In genomic region chr11:106780590-106781220, GRCm38 (mm10) we compare ENCODE assay signal across 15 mouse cellular contexts. TPM values are rescaled to one million over a fixed set of nuclear protein-coding genes. Genes with fewer than 3 reads are reported as not detected.
DNase-seq lines count a peak whose midpoint lies in the region; ATAC-seq and TF ChIP-seq lines count a peak whose summit lies in the region.
"Had no signal": no experiment of that assay in that cellular context is flagged by ENCODE, and none has a peak within 500 bp of the region (broad histone marks: within the 10 kb centered on the region; RNA-seq: fewer than 3 reads in every experiment).

No protein-coding gene starts in this region.

- TF ChIP-seq CTCF in heart, adult 2 months (IDR thresholded peaks at IDR 0.05), result no peak
- TF ChIP-seq CTCF in liver, adult 2 months (IDR thresholded peaks at IDR 0.05; ENCODE audit: low read depth, low read length), result no peak
- TF ChIP-seq CTCF in liver, postnatal 0 days (IDR thresholded peaks at IDR 0.05; ENCODE audit: low read depth), result no peak
- no peak for TF ChIP-seq CTCF in stomach, postnatal 0 days (IDR thresholded peaks at IDR 0.05; ENCODE audit: low read depth)

- H3K27ac ChIP-seq in heart, adult 2 months, result peak overlapping the region; percentile 83
- no peak overlapping the region for H3K27ac ChIP-seq in liver, adult 2 months (replicated peaks; ENCODE audit: insufficient read depth, low read depth, low read length)
- H3K27ac ChIP-seq in liver, postnatal 0 days (ENCODE audit: low read depth), result peak overlapping the region; percentile 93; the same call in 1 of the 2 replicates
- H3K27ac ChIP-seq in stomach, postnatal 0 days (replicated peaks), result no peak overlapping the region
- H3K27ac ChIP-seq in neural tube, embryonic 15.5 days (replicated peaks), result no peak overlapping the region

- peak; percentile 37; the same call in 1 of the 2 replicates for TF ChIP-seq POLR2A in heart, adult 2 months (IDR thresholded peaks at IDR 0.05; ENCODE audit: insufficient read depth, low read depth, low read length)
- TF ChIP-seq POLR2A in liver, adult 2 months (IDR thresholded peaks at IDR 0.05; ENCODE audit: extremely low read depth, insufficient read depth, low read length), result no peak

- no peak overlapping the region for H3K4me3 ChIP-seq in heart, adult 2 months
- no peak overlapping the region for H3K4me3 ChIP-seq in liver, adult 2 months (ENCODE audit: insufficient read depth, low read depth, low read length)
- H3K4me3 ChIP-seq in liver, postnatal 0 days (ENCODE audit: low read depth, low read length), result no peak overlapping the region
- H3K4me3 ChIP-seq in stomach, postnatal 0 days (ENCODE audit: low read depth, low read length), result no peak overlapping the region
- no peak overlapping the region for H3K4me3 ChIP-seq in neural tube, embryonic 15.5 days (replicated peaks)
- H3K4me3 ChIP-seq: forebrain, embryonic 13.5 days; stomach, embryonic 15.5 days had no signal

- TF ChIP-seq EP300 in heart, adult 2 months (IDR thresholded peaks at IDR 0.05; ENCODE audit: insufficient read depth, low read depth, low read length), result no peak
- TF ChIP-seq EP300 in liver, postnatal 0 days (IDR thresholded peaks at IDR 0.05; ENCODE audit: low read depth), result no peak
- no peak for TF ChIP-seq EP300 in stomach, postnatal 0 days (optimal IDR thresholded peaks at IDR 0.05)

- WGBS in heart, adult 2 months, result 74% methylated on average over 6 of the region's 6 CpGs
- 86% methylated on average over 6 of the region's 6 CpGs for WGBS in liver, adult 2 months
- WGBS in liver, postnatal 0 days (ENCODE audit: insufficient replicate concordance), result 81% methylated on average over 6 of the region's 6 CpGs
- WGBS in stomach, postnatal 0 days, result 67% methylated on average over 6 of the region's 6 CpGs
- WGBS in neural tube, embryonic 15.5 days, result 79% methylated on average over 6 of the region's 6 CpGs

- H3K27me3 ChIP-seq in heart, adult 2 months (ENCODE audit: control insufficient read depth, insufficient read depth, low read length), result no peaks in the 10 kb centered on the region
- no peaks in the 10 kb centered on the region for H3K27me3 ChIP-seq in liver, adult 2 months (ENCODE audit: control insufficient read depth, insufficient read depth, low read length)
- H3K27me3 ChIP-seq in liver, postnatal 0 days (ENCODE audit: insufficient read depth, low read length), result no peaks in the 10 kb centered on the region
- no peaks in the 10 kb centered on the region for H3K27me3 ChIP-seq in stomach, postnatal 0 days (ENCODE audit: control insufficient read depth, insufficient read depth, low read length)
- no peaks in the 10 kb centered on the region for H3K27me3 ChIP-seq in neural tube, embryonic 15.5 days (replicated peaks)
- H3K27me3 ChIP-seq: forebrain, embryonic 13.5 days; heart, embryonic 15.5 days; stomach, embryonic 15.5 days had no signal

- peak overlapping the region; percentile 88; the same call in 1 of the 2 replicates for H3K4me2 ChIP-seq in liver, postnatal 0 days (ENCODE audit: low read depth, low read length)
- no peak overlapping the region for H3K4me2 ChIP-seq in stomach, postnatal 0 days (replicated peaks; ENCODE audit: low read depth)
- H3K4me2 ChIP-seq in neural tube, embryonic 15.5 days, result no peak overlapping the region
- H3K4me2 ChIP-seq: forebrain, embryonic 13.5 days had no signal

- no peak for ATAC-seq in liver, postnatal 0 days
- ATAC-seq in stomach, postnatal 0 days (ENCODE audit: low FRiP score, low TSS enrichment), result no peak
- no peak for ATAC-seq in neural tube, embryonic 15.5 days (ENCODE audit: low FRiP score)

- DNase-seq in heart, adult 2 months, result no peak
- no peak for DNase-seq in heart, postnatal 4 days
- no peak for DNase-seq in liver, adult 2 months (ENCODE audit: extremely low read depth, low read depth, low spot score)
- DNase-seq in liver, result no peak
- DNase-seq in induced T-regulatory cell, adult 2 months (ENCODE audit: low read depth), result peak; percentile 62
- DNase-seq in liver, postnatal 0 days, result no peak
- no peak for DNase-seq in stomach, postnatal 0 days (ENCODE audit: low spot score)
- DNase-seq: adrenal gland, adult 8-10 months; cerebellum, adult 8-10 months; gastrocnemius, postnatal 10 days; lung, postnatal 10 days had no signal

- H3K9ac ChIP-seq in heart, adult 2 months (ENCODE audit: low read depth, low read length), result no peak overlapping the region
- H3K9ac ChIP-seq in liver, adult 2 months (ENCODE audit: low read depth, low read length), result peak overlapping the region; percentile 32; the same call in 1 of the 2 replicates
- no peak overlapping the region for H3K9ac ChIP-seq in liver, postnatal 0 days (replicated peaks)
- no peak overlapping the region for H3K9ac ChIP-seq in stomach, postnatal 0 days (ENCODE audit: low read length)
- no peak overlapping the region for H3K9ac ChIP-seq in neural tube, embryonic 15.5 days (replicated peaks)
- H3K9ac ChIP-seq: forebrain, embryonic 13.5 days; stomach, embryonic 15.5 days had no signal

- H3K9me3 ChIP-seq in liver, postnatal 0 days (ENCODE audit: low read length), result no peaks in the 10 kb centered on the region
- H3K9me3 ChIP-seq in stomach, postnatal 0 days (ENCODE audit: control insufficient read depth, low read length), result no peaks in the 10 kb centered on the region
- no peaks in the 10 kb centered on the region for H3K9me3 ChIP-seq in neural tube, embryonic 15.5 days (replicated peaks)
- H3K9me3 ChIP-seq: forebrain, embryonic 13.5 days; heart, embryonic 15.5 days; stomach, embryonic 15.5 days had no signal

- peaks cover 5% of the 10 kb centered on the region for H3K4me1 ChIP-seq in heart, adult 2 months (ENCODE audit: control insufficient read depth, insufficient read depth, low read length)
- peaks cover 13% of the 10 kb centered on the region for H3K4me1 ChIP-seq in liver, adult 2 months (ENCODE audit: control insufficient read depth, insufficient read depth, low read length)
- peaks cover 22% of the 10 kb centered on the region for H3K4me1 ChIP-seq in liver, postnatal 0 days (ENCODE audit: insufficient read depth)
- H3K4me1 ChIP-seq in stomach, postnatal 0 days (replicated peaks; ENCODE audit: control insufficient read depth, insufficient read depth), result no peaks in the 10 kb centered on the region
- H3K4me1 ChIP-seq in neural tube, embryonic 15.5 days, result peaks cover 42% of the 10 kb centered on the region

- H3K79me2 ChIP-seq in heart, adult 2 months (replicated peaks; ENCODE audit: control insufficient read depth, insufficient read depth, low read length), result no peaks in the 10 kb centered on the region
- H3K79me2 ChIP-seq in liver, adult 2 months (ENCODE audit: control insufficient read depth, insufficient read depth, low read length), result no peaks in the 10 kb centered on the region; the same call in 1 of the 2 replicates

- H3K36me3 ChIP-seq in heart, adult 2 months (ENCODE audit: control insufficient read depth, insufficient read depth, low read length), result peaks cover 57% of the 10 kb centered on the region
- H3K36me3 ChIP-seq in liver, adult 2 months (ENCODE audit: control insufficient read depth, insufficient read depth, low read length), result peaks cover 59% of the 10 kb centered on the region
- peaks cover 63% of the 10 kb centered on the region for H3K36me3 ChIP-seq in liver, postnatal 0 days (replicated peaks; ENCODE audit: insufficient read depth, low read length)
- peaks cover 28% of the 10 kb centered on the region for H3K36me3 ChIP-seq in stomach, postnatal 0 days (ENCODE audit: control insufficient read depth, insufficient read depth, low read length)
- H3K36me3 ChIP-seq in neural tube, embryonic 15.5 days, result peaks cover 48% of the 10 kb centered on the region

- intact Hi-C loops in heart, adult 2 months (cut with DNase I), result loop anchor here (10.0 kb wide), 1 partner anchor 506 kb away; the partner anchor contains the start of genes Smarcd2 and Tcam1

RNA-seq across cellular contexts. Expression of gene Polg2, which starts 1.4 kb away (rescaled TPM):
- 1 to 10 TPM; 3.7 to 4.2 TPM for total RNA-seq in heart, adult 2 months (2021)
- 2.7 and 3.8 TPM in 2 replicates for polyA plus RNA-seq in heart, adult 2 months (2012; rRNA removed)
- total RNA-seq in heart, postnatal 4 days (2021), result 1 to 10 TPM; 3.1 to 3.4 TPM
- total RNA-seq in liver, adult 2 months (2014; rRNA removed), result 12.6 and 13.0 TPM in 2 replicates
- polyA plus RNA-seq in liver, adult 2 months (2012; rRNA removed), result 5.8 and 6.4 TPM in 2 replicates
- polyA plus RNA-seq in liver, postnatal 0 days (2015; fragmentation: Nextera tagmentation; extraction: Ambion mirVana), result 7.9 and 8.4 TPM in 2 replicates
- polyA plus RNA-seq in stomach, postnatal 0 days (2015; fragmentation: Nextera tagmentation; extraction: Ambion mirVana), result 8.9 and 10.3 TPM in 2 replicates
- polyA plus RNA-seq in neural tube, embryonic 15.5 days (2015; fragmentation: Nextera tagmentation; extraction: Ambion mirVana), result 9.1 and 11.5 TPM in 2 replicates

RNA-seq across cellular contexts. Expression of gene Ddx5, which starts 8.3 kb away (rescaled TPM):
- 100 to 1,000 TPM; 328 to 354 TPM for total RNA-seq in heart, adult 2 months (2021)
- polyA plus RNA-seq in heart, adult 2 months (2012; rRNA removed), result 202 and 306 TPM in 2 replicates
- 100 to 1,000 TPM; 561 to 583 TPM for total RNA-seq in heart, postnatal 4 days (2021)
- total RNA-seq in liver, adult 2 months (2014; rRNA removed), result 218 and 224 TPM in 2 replicates
- polyA plus RNA-seq in liver, adult 2 months (2012; rRNA removed), result 273 and 389 TPM in 2 replicates
- 114 and 115 TPM in 2 replicates for polyA plus RNA-seq in liver, postnatal 0 days (2015; fragmentation: Nextera tagmentation; extraction: Ambion mirVana)
- polyA plus RNA-seq in stomach, postnatal 0 days (2015; fragmentation: Nextera tagmentation; extraction: Ambion mirVana), result 175 and 178 TPM in 2 replicates
- 337 and 338 TPM in 2 replicates for polyA plus RNA-seq in neural tube, embryonic 15.5 days (2015; fragmentation: Nextera tagmentation; extraction: Ambion mirVana)

RNA-seq across cellular contexts. Expression of gene Cep95, which starts 8.3 kb away (rescaled TPM):
- 1 to 10 TPM; 4.9 to 6.0 TPM for total RNA-seq in heart, adult 2 months (2021)
- 2.7 and 5.3 TPM in 2 replicates for polyA plus RNA-seq in heart, adult 2 months (2012; rRNA removed)
- 1 to 10 TPM; 6.8 to 9.3 TPM for total RNA-seq in heart, postnatal 4 days (2021)
- 5.8 and 8.4 TPM in 2 replicates for total RNA-seq in liver, adult 2 months (2014; rRNA removed)
- polyA plus RNA-seq in liver, adult 2 months (2012; rRNA removed), result 0.96 and 1.2 TPM in 2 replicates
- polyA plus RNA-seq in liver, postnatal 0 days (2015; fragmentation: Nextera tagmentation; extraction: Ambion mirVana), result 4.6 and 5.1 TPM in 2 replicates
- polyA plus RNA-seq in stomach, postnatal 0 days (2015; fragmentation: Nextera tagmentation; extraction: Ambion mirVana), result 4.9 and 5.7 TPM in 2 replicates
- polyA plus RNA-seq in neural tube, embryonic 15.5 days (2015; fragmentation: Nextera tagmentation; extraction: Ambion mirVana), result 15.1 and 16.3 TPM in 2 replicates

RNA-seq across cellular contexts. Expression of gene Milr1, which starts 29.7 kb away (rescaled TPM):
- total RNA-seq in heart, adult 2 months (2021), result 1 to 10 TPM in 1 of 2 experiments, under 1 TPM in 1; 0.93 to 1.4 TPM
- polyA plus RNA-seq in heart, adult 2 months (2012; rRNA removed), result 0.29 and 0.56 TPM in 2 replicates
- under 1 TPM; 0.55 to 0.86 TPM for total RNA-seq in heart, postnatal 4 days (2021)
- 0.37 and 1.1 TPM in 2 replicates for total RNA-seq in liver, adult 2 months (2014; rRNA removed)
- polyA plus RNA-seq in liver, adult 2 months (2012; rRNA removed), result 0.10 TPM in 2 replicates
- 4.1 and 5.1 TPM in 2 replicates for polyA plus RNA-seq in liver, postnatal 0 days (2015; fragmentation: Nextera tagmentation; extraction: Ambion mirVana)
- polyA plus RNA-seq in stomach, postnatal 0 days (2015; fragmentation: Nextera tagmentation; extraction: Ambion mirVana), result 2.2 and 2.8 TPM in 2 replicates
- polyA plus RNA-seq in neural tube, embryonic 15.5 days (2015; fragmentation: Nextera tagmentation; extraction: Ambion mirVana), result 0.46 and 3.5 TPM in 2 replicates

RNA-seq across cellular contexts. Expression of gene Pecam1, which starts 30.3 kb away (rescaled TPM):
- 100 to 1,000 TPM; 114 to 123 TPM for total RNA-seq in heart, adult 2 months (2021)
- 78.3 and 130 TPM in 2 replicates for polyA plus RNA-seq in heart, adult 2 months (2012; rRNA removed)
- total RNA-seq in heart, postnatal 4 days (2021), result 100 to 1,000 TPM; 183 TPM
- total RNA-seq in liver, adult 2 months (2014; rRNA removed), result 14.6 and 16.7 TPM in 2 replicates
- 5.0 and 5.4 TPM in 2 replicates for polyA plus RNA-seq in liver, adult 2 months (2012; rRNA removed)
- 9.2 TPM in 2 replicates for polyA plus RNA-seq in liver, postnatal 0 days (2015; fragmentation: Nextera tagmentation; extraction: Ambion mirVana)
- 20.2 and 20.4 TPM in 2 replicates for polyA plus RNA-seq in stomach, postnatal 0 days (2015; fragmentation: Nextera tagmentation; extraction: Ambion mirVana)
- 14.4 and 27.3 TPM in 2 replicates for polyA plus RNA-seq in neural tube, embryonic 15.5 days (2015; fragmentation: Nextera tagmentation; extraction: Ambion mirVana)

Comparison
In these comparisons a context has a peak if more than half of its experiments do, and no peak if none do; other contexts are left out.
1. H3K27ac ChIP-seq: peak in heart, adult 2 months (single experiment) and liver, postnatal 0 days (single experiment); none in liver, adult 2 months (single experiment), stomach, postnatal 0 days (single experiment) and neural tube, embryonic 15.5 days (single experiment).